In genomic region chr17:84268450-84268849, GRCm38 (mm10) we compare ENCODE assay signal across 9 mouse cellular contexts.
DNase-seq lines count a peak whose midpoint lies in the region; ATAC-seq and TF ChIP-seq lines count a peak whose summit lies in the region.
"Had no signal": no experiment of that assay in that cellular context is flagged by ENCODE, and none has a peak within 500 bp of the region (broad histone marks: within the 10 kb centered on the region; RNA-seq: fewer than 3 reads in every experiment).

No protein-coding gene starts in this region.

- 0 out of 2 replicates have a peak overlapping the region, but pooled peaks have one; percentile 16 for H3K9ac ChIP-seq in liver, postnatal 0 days (replicated peaks)
- H3K9ac ChIP-seq in liver, embryonic 12.5 days = no peak overlapping the region
- H3K9ac ChIP-seq in heart, embryonic 13.5 days = no peak overlapping the region
- no peak overlapping the region for H3K9ac ChIP-seq in stomach, embryonic 15.5 days
- H3K9ac ChIP-seq: hindbrain, embryonic 14.5 days had no signal

- no peaks in the 10 kb centered on the region for H3K27me3 ChIP-seq in liver, postnatal 0 days (ENCODE audit: insufficient read depth, low read length)
- no peaks in the 10 kb centered on the region for H3K27me3 ChIP-seq in liver, embryonic 12.5 days (replicated peaks)
- no peaks in the 10 kb centered on the region for H3K27me3 ChIP-seq in heart, embryonic 13.5 days (replicated peaks)
- no peaks in the 10 kb centered on the region for H3K27me3 ChIP-seq in stomach, embryonic 15.5 days (replicated peaks)

- peak; percentile 79 for ATAC-seq in liver, postnatal 0 days
- no peak for ATAC-seq in liver, embryonic 12.5 days
- ATAC-seq in heart, embryonic 13.5 days (ENCODE audit: extremely low read depth, insufficient number of reproducible peaks, low FRiP score, low TSS enrichment) = no peak
- ATAC-seq in stomach, embryonic 15.5 days (ENCODE audit: insufficient read depth, low FRiP score, low read depth) = 0 out of 2 replicates have a peak, but pooled peaks have one; percentile 25

- peak overlapping the region; percentile 55 for H3K27ac ChIP-seq in liver, postnatal 0 days (ENCODE audit: low read depth)
- H3K27ac ChIP-seq in liver, embryonic 12.5 days = no peak overlapping the region
- H3K27ac ChIP-seq in heart, embryonic 13.5 days (replicated peaks) = peak overlapping the region; percentile 73
- peak overlapping the region; percentile 49 for H3K27ac ChIP-seq in stomach, embryonic 15.5 days
- H3K27ac ChIP-seq: hindbrain, embryonic 14.5 days had no signal

- WGBS in liver, postnatal 0 days (ENCODE audit: insufficient replicate concordance) = 50% methylated on average over 3 of the region's 3 CpGs
- 70% methylated on average over 3 of the region's 3 CpGs for WGBS in liver, embryonic 12.5 days (ENCODE audit: insufficient replicate concordance)
- 60% methylated on average over 3 of the region's 3 CpGs for WGBS in heart, embryonic 13.5 days
- 27% methylated on average over 3 of the region's 3 CpGs for WGBS in large intestine, adult 2 months
- WGBS in stomach, embryonic 15.5 days = 43% methylated on average over 3 of the region's 3 CpGs

- H3K4me3 ChIP-seq in liver, postnatal 0 days (ENCODE audit: low read depth, low read length) = no peak overlapping the region
- H3K4me3 ChIP-seq in liver, embryonic 12.5 days = no peak overlapping the region
- no peak overlapping the region for H3K4me3 ChIP-seq in heart, embryonic 13.5 days
- H3K4me3 ChIP-seq in stomach, embryonic 15.5 days (replicated peaks) = no peak overlapping the region

- TF ChIP-seq CTCF in liver, postnatal 0 days (IDR thresholded peaks at IDR 0.05; ENCODE audit: low read depth) = no peak

- no peak overlapping the region for H3K4me2 ChIP-seq in liver, postnatal 0 days (ENCODE audit: low read depth, low read length)
- H3K4me2 ChIP-seq in liver, embryonic 12.5 days = no peak overlapping the region
- no peak overlapping the region for H3K4me2 ChIP-seq in heart, embryonic 13.5 days
- H3K4me2 ChIP-seq in stomach, embryonic 15.5 days = no peak overlapping the region
- H3K4me2 ChIP-seq: hindbrain, embryonic 14.5 days had no signal

- H3K36me3 ChIP-seq in liver, postnatal 0 days (replicated peaks; ENCODE audit: insufficient read depth, low read length) = no peaks in the 10 kb centered on the region
- H3K36me3 ChIP-seq in liver, embryonic 12.5 days = peaks cover 26% of the 10 kb centered on the region
- no peaks in the 10 kb centered on the region for H3K36me3 ChIP-seq in heart, embryonic 13.5 days
- H3K36me3 ChIP-seq in stomach, embryonic 15.5 days = no peaks in the 10 kb centered on the region

- no peak for DNase-seq in liver, postnatal 0 days
- DNase-seq in large intestine, adult 2 months (ENCODE audit: low read depth, low spot score) = peak; percentile 64
- DNase-seq in embryo, embryonic 11 days = no peak
- DNase-seq in spleen, postnatal 14 days (ENCODE audit: low spot score in 2 of 2) = no peak
- DNase-seq in layer of hippocampus, adult 9-11 months = no peak

- peak; percentile 48; the same call in 1 of the 2 replicates for TF ChIP-seq EP300 in liver, postnatal 0 days (IDR thresholded peaks at IDR 0.05; ENCODE audit: low read depth)

- H3K9me3 ChIP-seq in liver, postnatal 0 days (ENCODE audit: low read length) = no peaks in the 10 kb centered on the region
- H3K9me3 ChIP-seq in liver, embryonic 12.5 days (replicated peaks) = no peaks in the 10 kb centered on the region
- H3K9me3 ChIP-seq in heart, embryonic 13.5 days = no peaks in the 10 kb centered on the region
- no peaks in the 10 kb centered on the region for H3K9me3 ChIP-seq in stomach, embryonic 15.5 days

- peaks cover 33% of the 10 kb centered on the region for H3K4me1 ChIP-seq in liver, postnatal 0 days (ENCODE audit: insufficient read depth)
- H3K4me1 ChIP-seq in liver, embryonic 12.5 days = peaks cover 39% of the 10 kb centered on the region
- peaks cover 70% of the 10 kb centered on the region for H3K4me1 ChIP-seq in heart, embryonic 13.5 days
- peaks cover 31% of the 10 kb centered on the region; the same call in 1 of the 2 replicates for H3K4me1 ChIP-seq in stomach, embryonic 15.5 days

Comparison
In these comparisons a context has a peak if more than half of its experiments do, and no peak if none do; other contexts are left out.
1. ATAC-seq: peak in liver, postnatal 0 days (single experiment) and stomach, embryonic 15.5 days (single experiment); none in liver, embryonic 12.5 days (single experiment) and heart, embryonic 13.5 days (single experiment).